Mouse (Mus musculus) lung, embryonic 15.5 days (tissue): ENCODE data around the gene Ube2d3. TPM values are rescaled to one million over a fixed set of nuclear protein-coding genes. Genes with fewer than 3 reads are reported as not detected.
A peak's percentile ranks its signal among the peaks of the same experiment; 100 is the strongest.

Experiments used
- ATAC-seq: fragments of 200-750 bp; cut with Nextera tagmentation; 2 replicates; pipeline ENCODE4 v1.8.0; 2017; ENCODE audit warnings: moderate number of reproducible peaks, borderline replicate concordance; ENCODE audit not compliant: low FRiP score, low TSS enrichment; ENCODE audit errors: extremely low read depth
- H3K27ac ChIP-seq: fragments of 300-500 bp; sonication (generic); 2 replicates; pipeline ENCODE4 v1.5.1; 2015; ENCODE audit warnings: moderate library complexity, mild to moderate bottlenecking, inconsistent platforms
- H3K27me3 ChIP-seq: fragments of 300-500 bp; sonication (generic); 2 replicates; pipeline ENCODE4 v1.6.1; 2015; ENCODE audit warnings: inconsistent platforms
- H3K36me3 ChIP-seq: fragments of 300-500 bp; sonication (generic); 2 replicates; pipeline ENCODE4 v1.6.1; 2015; ENCODE audit warnings: inconsistent platforms
- H3K4me1 ChIP-seq: fragments of 300-500 bp; sonication (generic); 2 replicates; pipeline ENCODE4 v1.6.1; 2015; ENCODE audit warnings: inconsistent platforms
- H3K4me2 ChIP-seq: fragments of 300-500 bp; sonication (generic); 2 replicates; pipeline ENCODE4 v1.6.1; 2015; ENCODE audit warnings: inconsistent platforms, mild to moderate bottlenecking, moderate library complexity
- H3K4me3 ChIP-seq: fragments of 300-500 bp; sonication (generic); 2 replicates; pipeline ENCODE4 v1.5.1; 2015; ENCODE audit warnings: mild to moderate bottlenecking, inconsistent platforms
- H3K9ac ChIP-seq: fragments of 300-500 bp; sonication (generic); 2 replicates; pipeline ENCODE4 v1.6.1; 2015; ENCODE audit warnings: inconsistent platforms
- H3K9me3 ChIP-seq: fragments of 300-500 bp; sonication (generic); 2 replicates; pipeline ENCODE4 v1.6.1; 2016; ENCODE audit warnings: inconsistent platforms
- WGBS: fragments of 180-500 bp; shearing (Covaris S2); methylation state at CpG from one replicate; pipeline ENCODE4 v1.1.7; 2015; 5-methylcytosine and 5-hydroxymethylcytosine counted together
- polyA plus RNA-seq: library from polyadenylated mRNA; unstranded; fragments of >200 nt; fragmentation: Nextera tagmentation; extraction: Ambion mirVana; gene quantifications from 2 replicates; pipeline ENCODE4 v1.2.1, GENCODE M21; 2015

The Ube2d3 gene
- polyA plus RNA-seq, 1 experiment from 2014 or later, result 516 TPM

DNA sequence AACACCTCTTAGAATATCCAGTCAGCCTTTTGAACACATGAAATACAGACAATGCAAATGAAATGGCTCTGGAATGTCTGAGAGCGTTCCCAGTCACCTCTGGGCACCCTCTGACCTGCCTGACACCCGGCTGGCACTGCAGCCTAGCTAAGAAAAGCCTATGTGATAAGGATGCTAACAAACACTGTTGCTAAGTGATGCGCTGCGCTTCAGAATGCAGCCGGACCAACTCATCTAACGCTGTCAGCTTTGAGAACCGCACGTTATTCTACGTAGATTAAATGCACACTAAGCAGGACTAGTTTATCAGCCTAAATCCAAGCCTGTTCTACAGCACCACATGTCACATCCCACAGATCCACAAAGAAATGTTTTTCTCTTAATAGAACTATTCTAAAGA lies 26.1 kb upstream of the Ube2d3 start:
- Histone ChIP-seq H3K36me3 (peaks cover 20% of the 10 kb centered on the region), H3K27me3 (no peaks in the 10 kb centered on the region), H3K9me3 (no peaks in the 10 kb centered on the region), H3K4me1 (no peaks in the 10 kb centered on the region), H3K4me3 (no peak overlapping the region), H3K4me2 (no peak overlapping the region), H3K27ac (no peak overlapping the region), H3K9ac (no peak overlapping the region)
- ATAC-seq, result no peak; the same call in 1 of the 2 replicates
- WGBS, result 39% methylated on average over 9 of the region's 9 CpGs

DNA sequence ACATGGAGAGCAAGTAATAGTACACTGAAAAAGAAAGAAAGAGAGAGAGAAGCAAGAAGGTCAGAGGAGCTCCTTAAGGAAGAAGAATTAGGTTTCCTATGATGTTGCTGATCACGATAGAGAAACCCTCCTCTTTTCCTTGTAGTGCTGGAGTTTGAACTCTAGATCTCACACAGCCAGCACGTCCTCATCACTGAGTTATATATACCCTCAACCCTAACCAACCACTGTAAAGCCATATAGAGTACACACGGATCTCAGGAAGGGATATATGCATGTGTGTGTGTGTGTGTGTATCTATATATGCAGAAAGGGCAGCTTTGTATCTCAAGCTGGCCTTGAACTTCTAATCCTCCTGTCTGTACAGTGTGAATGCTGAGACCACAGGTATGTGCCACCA lies 20.7 kb upstream of the Ube2d3 start:
- no peak for ATAC-seq
- 81% methylated on average over 3 of the region's 3 CpGs for WGBS

DNA sequence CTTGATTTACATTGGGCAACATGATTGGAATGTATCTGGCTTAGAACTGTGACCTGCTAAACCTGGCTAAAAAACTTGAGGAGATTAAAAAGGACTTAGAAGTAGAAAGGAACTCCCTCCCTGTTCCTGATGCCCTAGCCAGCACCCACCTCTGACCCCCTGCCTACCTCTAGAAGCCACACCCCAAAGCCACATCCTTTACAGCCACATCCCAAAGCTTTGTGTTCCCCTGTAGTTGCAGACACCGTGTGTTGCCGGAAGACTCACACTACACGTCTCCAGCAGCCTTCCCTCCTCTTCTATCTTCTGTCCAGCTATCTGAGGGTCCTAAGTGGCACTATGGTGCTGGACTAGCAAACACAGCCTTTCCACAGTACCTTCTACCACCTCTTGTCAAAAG lies 20.1 kb upstream of the Ube2d3 start:
- Histone ChIP-seq H3K9ac (no peak overlapping the region), H3K9me3 (no peaks in the 10 kb centered on the region), H3K4me1 (peaks cover 8% of the 10 kb centered on the region), H3K36me3 (no peaks in the 10 kb centered on the region), H3K4me2 (no peak overlapping the region), H3K27me3 (no peaks in the 10 kb centered on the region), H3K27ac (no peak overlapping the region), H3K4me3 (no peak overlapping the region)
- ATAC-seq, result no peak
- 75% methylated on average over 3 of the region's 3 CpGs for WGBS

More for the DNA sequence above, 20.7 kb upstream of the Ube2d3 start:
- no peak overlapping the region for H3K9ac ChIP-seq
- H3K4me3 ChIP-seq, result no peak overlapping the region
- H3K27ac ChIP-seq, result no peak overlapping the region
- no peaks in the 10 kb centered on the region for H3K36me3 ChIP-seq
- no peak overlapping the region for H3K4me2 ChIP-seq
- peaks cover 7% of the 10 kb centered on the region for H3K4me1 ChIP-seq
- no peaks in the 10 kb centered on the region for H3K9me3 ChIP-seq
- no peaks in the 10 kb centered on the region for H3K27me3 ChIP-seq

DNA sequence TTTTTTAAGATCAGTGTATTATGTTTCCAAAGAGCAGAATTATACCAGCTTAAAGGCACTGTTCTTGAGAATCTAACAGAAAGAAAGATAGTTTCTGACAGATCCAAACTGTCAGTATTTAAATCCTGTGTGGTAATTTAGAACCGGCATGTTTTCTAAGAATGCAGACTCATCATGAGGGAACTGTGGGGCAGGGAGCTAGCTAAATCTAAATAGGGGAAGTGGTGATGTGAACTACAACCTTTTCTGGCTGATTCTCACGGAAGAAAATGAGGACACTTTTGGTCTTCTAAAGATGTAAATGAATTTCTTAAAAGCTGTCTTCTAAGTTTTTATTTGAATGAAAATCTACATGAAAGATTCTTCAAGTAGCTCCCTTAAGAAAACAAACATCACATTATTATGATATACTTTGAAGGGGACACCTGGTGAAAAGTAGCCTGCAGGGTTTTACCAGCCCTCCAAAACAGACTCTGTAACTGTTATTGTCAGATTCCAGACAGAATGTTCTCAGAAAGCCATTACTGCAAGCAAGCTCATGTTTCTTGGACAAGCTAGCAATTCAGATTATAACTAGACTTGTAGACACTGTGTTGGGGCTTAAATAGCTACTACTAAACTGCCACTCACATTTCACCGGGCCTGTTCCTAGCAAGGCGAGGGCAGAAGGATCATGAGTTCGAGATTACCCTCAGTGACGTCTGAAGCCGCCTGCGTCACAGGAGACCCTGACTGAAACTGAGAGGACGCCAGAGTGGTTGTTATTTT lies 17.2 kb upstream of the Ube2d3 start:
- WGBS, result 80% methylated on average over 9 of the region's 9 CpGs
- no peak overlapping the region for H3K9ac ChIP-seq
- no peak overlapping the region for H3K4me2 ChIP-seq
- no peaks in the 10 kb centered on the region for H3K9me3 ChIP-seq
- H3K27me3 ChIP-seq, result no peaks in the 10 kb centered on the region
- H3K27ac ChIP-seq, result no peak overlapping the region
- H3K4me1 ChIP-seq, result peaks cover 8% of the 10 kb centered on the region
- H3K4me3 ChIP-seq, result no peak overlapping the region
- ATAC-seq, result no peak
- no peaks in the 10 kb centered on the region for H3K36me3 ChIP-seq

DNA sequence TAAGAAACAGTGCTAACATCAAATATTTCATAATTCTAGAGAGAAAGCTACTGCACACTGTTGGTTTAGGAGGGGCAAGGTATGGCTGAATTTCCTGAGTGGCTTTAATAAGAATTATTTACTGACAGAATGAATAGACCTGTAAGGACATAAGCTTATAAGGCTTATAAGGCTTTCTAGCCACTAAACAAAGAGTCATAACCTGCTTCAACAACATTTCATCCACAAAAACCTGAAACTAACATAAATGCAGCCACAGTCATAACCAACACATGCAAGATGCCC lies 16.7 kb upstream of the Ube2d3 start:
- Histone ChIP-seq H3K27ac (no peak overlapping the region), H3K4me1 (peaks cover 8% of the 10 kb centered on the region), H3K9me3 (no peaks in the 10 kb centered on the region), H3K36me3 (no peaks in the 10 kb centered on the region), H3K27me3 (no peaks in the 10 kb centered on the region), H3K4me2 (no peak overlapping the region), H3K9ac (no peak overlapping the region), H3K4me3 (no peak overlapping the region)
- no peak for ATAC-seq

DNA sequence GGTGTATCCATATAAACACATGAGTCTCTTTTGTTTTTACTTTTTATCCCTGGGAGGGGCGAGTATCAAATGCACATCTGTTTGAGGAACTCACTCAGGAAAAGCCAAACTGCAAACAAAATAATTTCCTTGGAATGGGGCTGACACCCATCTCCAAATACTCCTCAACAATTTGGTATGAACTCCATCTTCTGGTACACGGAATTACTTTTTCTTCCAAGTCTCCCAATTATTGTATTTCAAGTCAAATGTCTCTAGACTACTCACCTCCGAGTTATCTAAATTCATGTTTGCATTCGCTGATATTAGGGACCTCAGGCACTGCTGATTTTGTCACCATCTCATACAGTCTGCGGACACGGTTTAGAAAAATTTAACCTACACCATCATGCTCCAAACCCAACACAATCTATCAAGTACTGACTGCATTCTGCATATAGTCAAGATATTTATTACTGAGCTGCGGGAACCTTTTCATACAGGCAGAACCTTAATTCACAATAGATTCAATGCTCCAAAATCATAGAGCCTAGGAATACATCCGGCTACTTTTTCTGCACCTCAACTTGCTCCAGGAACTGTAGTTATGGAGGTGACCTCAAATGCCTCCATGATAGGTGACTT lies 15.6 kb upstream of the Ube2d3 start:
- H3K9me3 ChIP-seq, result no peaks in the 10 kb centered on the region
- H3K27me3 ChIP-seq, result no peaks in the 10 kb centered on the region
- WGBS, result 13% methylated on average over 8 of the region's 8 CpGs
- peak overlapping the region; percentile 88 for H3K4me3 ChIP-seq
- ATAC-seq, result no peak
- H3K4me2 ChIP-seq, result peak overlapping the region; percentile 67
- peaks cover 8% of the 10 kb centered on the region for H3K4me1 ChIP-seq
- peak overlapping the region; percentile 97 for H3K27ac ChIP-seq
- peak overlapping the region; percentile 81 for H3K9ac ChIP-seq
- H3K36me3 ChIP-seq, result no peaks in the 10 kb centered on the region

DNA sequence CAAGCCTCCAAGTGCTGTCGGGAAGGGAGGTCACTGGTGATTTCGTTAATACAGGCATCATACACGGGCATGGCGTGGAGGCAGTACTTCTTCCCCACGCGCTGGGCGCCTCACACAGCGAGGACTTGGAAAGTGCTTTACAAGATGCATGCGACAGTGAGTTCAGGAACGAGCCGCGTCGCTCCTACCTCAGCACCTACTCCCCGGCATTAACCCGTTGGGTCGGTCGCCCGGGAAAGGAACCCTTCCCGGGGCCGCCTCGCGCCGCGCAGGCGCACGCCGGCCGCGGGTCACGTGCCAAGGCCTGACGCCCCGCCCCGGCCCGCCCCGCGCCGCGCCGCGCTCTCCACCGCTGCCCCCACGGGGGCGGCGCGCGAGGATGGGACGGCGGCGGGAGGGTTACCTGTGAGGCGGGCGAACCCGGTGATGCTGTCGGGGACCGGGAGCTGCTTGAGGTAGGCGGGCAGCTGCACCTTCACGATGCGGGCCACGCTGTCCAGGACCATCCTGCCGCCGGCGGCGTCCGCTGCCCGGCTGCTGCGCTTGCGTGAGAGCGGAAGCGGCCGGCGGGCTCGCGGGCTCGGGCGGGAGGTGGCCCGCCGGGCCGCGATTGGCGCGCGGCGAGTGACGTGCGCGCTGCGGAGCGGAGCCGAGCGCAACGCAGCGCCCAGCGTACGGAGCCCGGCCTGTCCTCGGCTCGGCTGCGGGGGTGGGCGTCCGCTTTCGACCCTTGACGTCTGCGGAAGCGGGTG lies 14.9 kb upstream of the Ube2d3 start:
- Histone ChIP-seq H3K9ac (peak overlapping the region; percentile 81), H3K4me2 (peak overlapping the region; percentile 67), H3K4me3 (peak overlapping the region; percentile 88), H3K27ac (peak overlapping the region; percentile 97), H3K4me1 (peaks cover 8% of the 10 kb centered on the region), H3K9me3 (no peaks in the 10 kb centered on the region), H3K36me3 (peaks cover 4% of the 10 kb centered on the region; the same call in 1 of the 2 replicates), H3K27me3 (no peaks in the 10 kb centered on the region)
- peak; percentile 98 for ATAC-seq
- WGBS, result under 1% methylated on average over 78 of the region's 103 CpGs

DNA sequence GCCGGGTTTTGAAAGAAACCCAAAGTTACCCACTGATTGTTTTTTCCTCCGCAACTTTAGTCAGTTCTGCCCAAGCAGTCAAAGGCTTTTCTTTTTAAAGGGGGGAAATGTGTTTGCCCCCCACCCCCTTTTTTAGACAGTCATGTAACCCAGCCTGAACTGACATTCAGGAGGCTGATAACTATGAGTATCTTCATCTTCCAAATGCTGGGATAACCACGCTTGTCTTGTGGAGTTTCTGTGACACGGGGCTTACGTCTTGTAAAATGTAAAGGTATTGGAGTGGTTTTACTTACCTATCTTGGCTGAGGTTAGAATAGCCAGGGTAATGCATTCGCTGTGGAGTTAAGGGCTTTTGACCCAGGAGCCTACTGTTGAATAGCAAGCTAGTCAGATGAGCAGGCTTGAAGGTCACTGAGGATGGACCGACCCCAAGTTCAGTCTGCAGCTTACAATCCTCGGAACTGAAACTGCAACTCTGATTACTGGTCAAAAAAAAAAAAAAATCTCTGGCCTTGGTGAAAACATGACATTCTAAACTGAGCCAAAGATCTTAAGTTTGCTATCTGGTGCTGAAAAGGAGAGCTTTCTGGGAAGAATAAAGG lies 14.2 kb upstream of the Ube2d3 start, which contains the start of gene Cisd2:
TSS of gene Cisd2 (minus strand) at position 318 of the 605 bp plus-strand sequence.
- peak within 1 kb of the TSS; percentile 97 for H3K27ac ChIP-seq
- WGBS, result 3% methylated on average over 8 of the region's 8 CpGs
- 0 out of 2 replicates have a peak, but pooled peaks have one; percentile 3 for ATAC-seq
- peak within 1 kb of the TSS; percentile 67 for H3K4me2 ChIP-seq
- H3K36me3 ChIP-seq, result peaks cover 6% of the 10 kb centered on the region; the same call in 1 of the 2 replicates
- no peaks in the 10 kb centered on the region for H3K27me3 ChIP-seq
- peak within 1 kb of the TSS; percentile 88 for H3K4me3 ChIP-seq
- peaks cover 8% of the 10 kb centered on the region for H3K4me1 ChIP-seq
- H3K9ac ChIP-seq, result peak within 1 kb of the TSS; percentile 81
- H3K9me3 ChIP-seq, result no peaks in the 10 kb centered on the region

DNA sequence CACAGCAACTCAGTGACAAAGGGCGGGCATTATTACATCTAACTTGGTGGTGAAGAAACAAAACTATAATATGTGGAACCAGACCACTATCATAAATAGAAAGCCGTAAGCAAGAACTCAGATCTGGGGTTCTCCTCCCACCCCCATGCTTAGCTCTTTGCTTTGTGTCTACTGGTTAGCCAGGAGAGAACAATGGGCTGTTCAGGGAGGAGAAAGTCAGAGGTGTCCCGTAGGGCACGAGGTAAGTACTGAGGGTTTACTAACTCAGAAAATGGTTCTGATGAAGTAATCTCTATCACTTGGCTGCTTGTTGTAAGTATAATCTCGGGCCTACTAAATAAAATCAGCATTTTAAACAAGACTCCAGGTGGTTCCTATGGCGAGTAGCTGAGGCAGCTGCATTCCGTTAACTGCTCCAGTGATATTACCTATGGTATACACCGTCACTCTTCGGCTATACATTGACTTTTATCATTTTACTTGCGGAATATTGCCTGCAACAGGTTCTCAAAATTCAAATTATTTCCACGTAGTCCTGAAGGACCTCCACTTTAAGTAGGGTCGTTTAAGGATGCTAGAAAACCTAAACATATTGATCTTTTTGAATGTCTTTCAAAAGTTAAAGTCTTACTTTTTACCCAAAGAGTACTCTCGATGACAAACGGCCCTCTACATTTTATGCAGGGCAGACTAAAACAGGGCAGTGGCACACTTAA lies 890 bp upstream of the Ube2d3 start:
- Histone ChIP-seq H3K4me2 (peak overlapping the region; percentile 54), H3K36me3 (no peaks in the 10 kb centered on the region), H3K9ac (peak overlapping the region; percentile 48), H3K4me1 (peaks cover 9% of the 10 kb centered on the region; the same call in 1 of the 2 replicates), H3K4me3 (peak overlapping the region; percentile 96), H3K27me3 (no peaks in the 10 kb centered on the region), H3K27ac (peak overlapping the region; percentile 83), H3K9me3 (no peaks in the 10 kb centered on the region)
- no peak for ATAC-seq
- 45% methylated on average over 14 of the region's 14 CpGs for WGBS

DNA sequence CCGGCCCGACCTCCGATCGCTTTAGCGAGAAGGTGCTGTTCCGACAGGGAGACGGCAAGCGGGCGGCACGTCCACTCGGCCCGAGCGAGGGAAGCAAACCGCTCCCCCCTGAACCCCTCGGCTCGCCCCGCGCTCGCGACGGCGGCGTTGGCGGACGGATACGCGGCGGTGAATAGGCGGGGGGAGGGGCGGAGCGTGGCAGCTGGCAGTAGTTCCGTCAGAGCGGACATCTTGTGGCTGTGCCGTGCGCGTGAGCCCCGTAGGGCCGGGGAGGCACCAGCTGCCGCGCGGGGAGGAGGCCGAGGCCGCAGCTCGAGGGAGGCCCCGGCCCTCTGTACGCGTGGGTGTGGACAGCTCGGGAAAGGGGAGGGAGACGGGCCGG lies 573 bp downstream of the Ube2d3 start:
- H3K9me3 ChIP-seq, result no peaks in the 10 kb centered on the region
- peak overlapping the region; percentile 34; the same call in 1 of the 2 replicates for H3K4me2 ChIP-seq
- peaks cover 17% of the 10 kb centered on the region for H3K4me1 ChIP-seq
- H3K27me3 ChIP-seq, result no peaks in the 10 kb centered on the region
- peak overlapping the region; percentile 96 for H3K4me3 ChIP-seq
- peaks cover 4% of the 10 kb centered on the region; the same call in 1 of the 2 replicates for H3K36me3 ChIP-seq
- H3K9ac ChIP-seq, result peak overlapping the region; percentile 95
- ATAC-seq, result peak; percentile 78
- WGBS, result under 1% methylated on average over 45 of the region's 50 CpGs
- peak overlapping the region; percentile 100 for H3K27ac ChIP-seq

DNA sequence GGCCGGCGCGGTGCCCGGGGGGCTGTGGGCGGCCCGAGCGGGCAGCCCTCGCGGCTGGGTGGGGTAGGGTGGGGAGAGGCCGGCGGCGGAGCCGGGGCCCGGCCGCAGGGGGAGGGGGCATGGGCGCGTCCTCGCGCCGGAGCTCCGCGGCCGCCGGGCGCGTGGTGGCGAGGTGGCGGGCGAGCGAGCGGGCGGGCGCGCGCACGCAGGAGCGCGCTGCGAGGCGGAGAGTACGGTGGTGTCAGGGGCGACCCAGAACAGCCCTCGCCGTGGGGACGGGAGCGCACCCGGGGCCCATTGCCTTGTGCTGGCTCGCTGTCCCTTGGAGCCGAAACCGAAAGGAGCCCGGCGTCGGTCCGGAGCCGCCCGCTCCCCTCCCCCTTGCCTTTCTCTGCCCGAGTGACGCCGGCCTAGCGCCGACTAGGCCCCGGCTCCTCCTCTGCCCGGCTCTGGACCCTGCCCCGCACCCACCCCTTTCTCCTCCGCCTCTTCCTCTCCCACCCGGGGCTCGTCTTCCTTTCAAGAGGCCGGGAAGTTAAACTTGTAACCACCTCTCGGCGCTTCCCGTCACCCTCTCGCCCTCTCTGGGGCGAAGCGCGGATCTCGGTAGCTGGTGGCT lies 1.1 kb downstream of the Ube2d3 start:
- WGBS, result under 1% methylated on average over 48 of the region's 76 CpGs
- no peaks in the 10 kb centered on the region for H3K27me3 ChIP-seq
- peak overlapping the region; percentile 95 for H3K9ac ChIP-seq
- H3K9me3 ChIP-seq, result no peaks in the 10 kb centered on the region
- peak overlapping the region; percentile 100 for H3K27ac ChIP-seq
- peaks cover 4% of the 10 kb centered on the region; the same call in 1 of the 2 replicates for H3K36me3 ChIP-seq
- H3K4me3 ChIP-seq, result peak overlapping the region; percentile 96
- peak; percentile 73 for ATAC-seq
- H3K4me2 ChIP-seq, result peak overlapping the region; percentile 60
- peaks cover 19% of the 10 kb centered on the region for H3K4me1 ChIP-seq
